Mouse (Mus musculus) forebrain, embryonic 12.5 days (tissue): ENCODE results near the gene Adk. TPM values are rescaled to one million over a fixed set of nuclear protein-coding genes. Genes with fewer than 3 reads are reported as not detected.

Source experiments
- ATAC-seq: fragments of 200-750 bp; cut with Nextera tagmentation; 2 replicates; pipeline ENCODE4 v1.8.0; 2017; ENCODE audit warnings: moderate TSS enrichment; ENCODE audit not compliant: low FRiP score
- H3K27ac ChIP-seq: fragments of 300-500 bp; sonication (generic); 2 replicates; pipeline ENCODE4 v1.5.1; 2016; ENCODE audit warnings: mild to moderate bottlenecking
- H3K27me3 ChIP-seq: fragments of 300-500 bp; sonication (generic); 2 replicates; pipeline ENCODE4 v1.6.1; 2016; ENCODE audit warnings: mild to moderate bottlenecking
- H3K36me3 ChIP-seq: fragments of 300-500 bp; sonication (generic); replicated peaks from 2 replicates; pipeline ENCODE4 v1.6.1; 2016; ENCODE audit warnings: mild to moderate bottlenecking
- H3K4me1 ChIP-seq: fragments of 300-500 bp; sonication (generic); 2 replicates; pipeline ENCODE4 v1.6.1; 2016
- H3K4me2 ChIP-seq: fragments of 300-500 bp; sonication (generic); 2 replicates; pipeline ENCODE4 v1.6.1; 2016; ENCODE audit warnings: mild to moderate bottlenecking, moderate library complexity
- H3K4me3 ChIP-seq: fragments of 300-500 bp; sonication (generic); replicated peaks from 2 replicates; pipeline ENCODE4 v1.5.1; 2016; ENCODE audit warnings: mild to moderate bottlenecking
- H3K9ac ChIP-seq: fragments of 300-500 bp; sonication (generic); 2 replicates; pipeline ENCODE4 v1.6.1; 2016; ENCODE audit warnings: mild to moderate bottlenecking
- H3K9me3 ChIP-seq: fragments of 300-500 bp; sonication (generic); 2 replicates; pipeline ENCODE4 v1.6.1; 2016
- WGBS: fragments of 180-500 bp; shearing (Covaris S2); methylation state at CpG from one replicate; pipeline ENCODE4 v1.1.7; 2016; 5-methylcytosine and 5-hydroxymethylcytosine counted together
- polyA plus RNA-seq: library from polyadenylated mRNA; unstranded; fragments of >200 nt; fragmentation: Nextera tagmentation; extraction: Ambion mirVana; gene quantifications from 2 replicates; pipeline ENCODE4 v1.2.1, GENCODE M21; 2016

The Adk gene
- polyA plus RNA-seq, 1 experiment from 2014 or later = 117 TPM

DNA sequence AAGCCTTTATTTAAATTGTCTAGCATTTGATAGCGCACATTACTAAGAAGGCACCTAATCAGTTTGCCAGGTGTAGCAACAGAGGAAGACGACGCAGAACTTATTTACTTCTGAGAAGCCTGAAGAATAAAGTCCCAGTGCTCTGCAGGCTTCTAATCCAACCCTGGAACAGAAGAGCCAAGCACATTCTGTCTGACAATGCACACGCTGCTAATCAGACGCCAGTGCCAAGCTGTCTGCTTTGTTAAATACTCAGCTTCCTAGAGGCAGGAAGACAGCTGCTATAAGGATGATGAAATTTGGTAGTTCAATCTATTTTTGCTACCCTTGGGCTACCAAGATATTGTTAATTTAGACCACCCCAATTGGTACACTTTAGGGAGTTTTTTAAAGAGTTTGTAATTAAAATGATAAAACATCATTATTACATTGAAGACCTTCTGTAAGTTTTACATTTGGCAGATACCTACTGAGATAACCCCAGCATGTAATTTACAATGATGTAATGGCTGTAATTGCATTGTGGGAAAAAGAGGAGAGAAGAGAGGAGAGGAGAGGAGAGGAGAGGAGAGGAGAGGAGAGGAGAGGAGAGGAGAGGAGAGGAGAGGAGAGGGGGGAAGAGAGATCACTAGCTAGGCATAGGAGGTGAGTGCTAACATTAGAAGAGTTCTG is 201.1 kb downstream of the Adk start:
- H3K4me3 ChIP-seq = no peak overlapping the region
- no peak overlapping the region for H3K9ac ChIP-seq
- ATAC-seq = peak; percentile 65
- WGBS = 9% methylated on average over 5 of the region's 5 CpGs
- no peaks in the 10 kb centered on the region for H3K36me3 ChIP-seq
- no peaks in the 10 kb centered on the region for H3K27me3 ChIP-seq
- no peaks in the 10 kb centered on the region for H3K9me3 ChIP-seq
- peak overlapping the region; percentile 90 for H3K27ac ChIP-seq
- peaks cover 34% of the 10 kb centered on the region for H3K4me1 ChIP-seq
- peak overlapping the region; percentile 21 for H3K4me2 ChIP-seq

DNA sequence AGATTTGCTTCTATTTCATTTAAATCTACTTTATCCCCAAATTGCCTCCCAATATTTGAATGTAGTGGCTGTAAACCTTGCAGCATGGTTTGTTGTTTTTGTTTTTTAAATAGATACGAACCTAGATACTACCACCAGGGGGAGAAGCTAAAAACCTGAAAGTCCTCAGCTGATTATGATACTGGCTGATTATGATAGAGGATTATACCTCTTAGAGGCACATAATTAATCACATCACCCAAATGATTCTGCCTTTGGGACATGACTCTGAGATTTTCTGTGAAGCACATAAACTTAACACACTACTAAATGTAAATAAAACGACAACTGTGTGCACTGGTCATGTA is 201.6 kb downstream of the Adk start:
- H3K9ac ChIP-seq = no peak overlapping the region
- peaks cover 34% of the 10 kb centered on the region for H3K4me1 ChIP-seq
- H3K27me3 ChIP-seq = no peaks in the 10 kb centered on the region
- H3K4me2 ChIP-seq = no peak overlapping the region; the same call in 1 of the 2 replicates
- H3K36me3 ChIP-seq = no peaks in the 10 kb centered on the region
- ATAC-seq = no peak
- 34% methylated on average over 2 of the region's 2 CpGs for WGBS
- peak overlapping the region; percentile 90 for H3K27ac ChIP-seq
- no peaks in the 10 kb centered on the region for H3K9me3 ChIP-seq
- H3K4me3 ChIP-seq = no peak overlapping the region

DNA sequence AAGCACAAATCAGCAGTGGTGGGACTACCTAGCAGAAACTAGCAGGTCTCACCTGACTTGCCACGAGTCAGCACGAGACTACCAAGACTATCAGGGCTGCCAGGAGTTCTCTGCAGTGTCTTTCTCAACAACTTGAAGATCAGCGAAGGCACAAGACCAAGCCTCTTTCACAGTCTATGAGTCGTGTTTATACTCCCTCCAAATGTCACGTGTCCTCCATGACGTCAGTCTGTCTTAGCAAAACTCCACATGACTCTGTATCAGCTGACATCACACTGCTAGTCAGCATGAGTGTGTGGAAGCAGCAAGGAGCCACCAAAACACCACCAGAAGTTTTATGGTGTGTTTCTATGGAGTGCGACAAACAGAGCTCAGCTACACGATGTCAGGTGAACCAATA is 215.9 kb downstream of the Adk start:
- Histone ChIP-seq H3K4me3 (no peak overlapping the region), H3K9ac (no peak overlapping the region), H3K4me1 (no peaks in the 10 kb centered on the region), H3K9me3 (no peaks in the 10 kb centered on the region), H3K27me3 (no peaks in the 10 kb centered on the region), H3K36me3 (no peaks in the 10 kb centered on the region), H3K4me2 (no peak overlapping the region), H3K27ac (no peak overlapping the region)
- no peak for ATAC-seq
- WGBS = 91% methylated on average over 8 of the region's 8 CpGs

DNA sequence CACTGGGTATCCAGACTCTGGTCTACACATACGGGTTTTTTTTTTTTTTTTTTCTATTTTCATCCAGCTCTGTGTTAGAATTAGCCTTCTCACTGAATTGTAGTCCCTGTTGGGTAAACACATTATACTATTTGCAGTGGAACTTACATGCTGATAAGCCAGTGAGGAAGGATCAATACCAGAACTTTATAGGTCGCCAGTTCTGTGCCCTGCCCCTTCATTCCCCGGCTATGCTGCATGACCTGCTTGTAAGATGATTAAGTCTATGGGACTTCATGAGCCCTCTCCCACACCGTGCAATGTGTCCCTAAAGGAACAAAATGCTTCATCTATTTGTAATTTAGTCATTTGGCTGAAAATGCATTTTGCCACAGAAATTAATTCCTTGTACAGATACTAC is 219.1 kb downstream of the Adk start:
- Histone ChIP-seq H3K9me3 (no peaks in the 10 kb centered on the region), H3K4me1 (0 out of 2 replicates have a peak, but pooled peaks cover 2% of the 10 kb centered on the region), H3K9ac (no peak overlapping the region), H3K27ac (no peak overlapping the region), H3K4me3 (no peak overlapping the region), H3K27me3 (no peaks in the 10 kb centered on the region), H3K36me3 (no peaks in the 10 kb centered on the region), H3K4me2 (no peak overlapping the region)
- no peak for ATAC-seq
- 70% methylated on average over 4 of the region's 4 CpGs for WGBS

DNA sequence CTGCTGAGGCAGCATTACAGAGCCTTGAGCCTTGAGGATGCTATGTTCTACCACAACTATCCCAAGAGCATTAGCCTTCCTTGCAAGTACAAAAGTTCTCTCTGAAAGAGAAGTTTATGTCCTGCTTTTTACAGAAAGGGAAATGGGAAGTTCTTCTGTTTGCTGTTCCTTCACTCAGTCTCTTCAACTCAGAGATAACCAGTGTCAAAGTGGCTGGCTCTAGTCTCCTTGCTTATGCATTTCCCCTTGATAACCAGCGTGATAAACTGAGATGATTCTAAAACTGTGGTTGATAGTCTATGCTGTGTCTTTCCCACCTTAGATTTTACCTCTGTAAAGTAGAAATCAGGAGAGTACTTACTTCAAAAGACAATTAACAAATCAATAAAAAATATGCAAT is 223.4 kb downstream of the Adk start:
- no peak overlapping the region for H3K27ac ChIP-seq
- H3K4me1 ChIP-seq = 0 out of 2 replicates have a peak, but pooled peaks cover 2% of the 10 kb centered on the region
- no peak overlapping the region for H3K4me3 ChIP-seq
- H3K9me3 ChIP-seq = no peaks in the 10 kb centered on the region
- no peak overlapping the region for H3K9ac ChIP-seq
- ATAC-seq = no peak
- 97% methylated on average over 1 of the region's 1 CpGs for WGBS
- no peaks in the 10 kb centered on the region for H3K36me3 ChIP-seq
- H3K27me3 ChIP-seq = no peaks in the 10 kb centered on the region
- H3K4me2 ChIP-seq = no peak overlapping the region

DNA sequence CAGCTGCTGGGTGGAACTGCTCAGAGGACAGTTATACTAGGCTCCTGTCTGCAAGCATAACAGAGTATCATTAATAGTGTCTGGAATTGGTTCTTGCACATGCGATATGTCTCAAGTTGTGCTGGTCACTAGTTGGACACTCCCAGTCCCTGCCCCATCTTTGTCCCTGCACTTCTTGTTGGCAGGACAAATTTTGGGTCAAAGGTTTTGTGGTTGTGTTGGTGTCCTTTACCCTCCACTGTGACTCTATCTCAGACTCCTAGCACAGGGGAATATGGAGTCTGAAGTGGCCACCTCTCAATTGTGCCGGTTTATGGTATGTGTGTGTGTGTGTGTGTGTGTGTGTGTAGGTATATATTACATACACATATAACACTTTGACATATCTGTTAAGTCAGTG is 225.9 kb downstream of the Adk start:
- ATAC-seq = no peak
- WGBS = 100% methylated on average over 2 of the region's 2 CpGs
- no peaks in the 10 kb centered on the region for H3K27me3 ChIP-seq
- H3K4me1 ChIP-seq = 0 out of 2 replicates have a peak, but pooled peaks cover 2% of the 10 kb centered on the region
- H3K36me3 ChIP-seq = no peaks in the 10 kb centered on the region
- no peak overlapping the region for H3K9ac ChIP-seq
- no peak overlapping the region for H3K4me3 ChIP-seq
- H3K27ac ChIP-seq = no peak overlapping the region
- H3K9me3 ChIP-seq = no peaks in the 10 kb centered on the region
- H3K4me2 ChIP-seq = no peak overlapping the region

DNA sequence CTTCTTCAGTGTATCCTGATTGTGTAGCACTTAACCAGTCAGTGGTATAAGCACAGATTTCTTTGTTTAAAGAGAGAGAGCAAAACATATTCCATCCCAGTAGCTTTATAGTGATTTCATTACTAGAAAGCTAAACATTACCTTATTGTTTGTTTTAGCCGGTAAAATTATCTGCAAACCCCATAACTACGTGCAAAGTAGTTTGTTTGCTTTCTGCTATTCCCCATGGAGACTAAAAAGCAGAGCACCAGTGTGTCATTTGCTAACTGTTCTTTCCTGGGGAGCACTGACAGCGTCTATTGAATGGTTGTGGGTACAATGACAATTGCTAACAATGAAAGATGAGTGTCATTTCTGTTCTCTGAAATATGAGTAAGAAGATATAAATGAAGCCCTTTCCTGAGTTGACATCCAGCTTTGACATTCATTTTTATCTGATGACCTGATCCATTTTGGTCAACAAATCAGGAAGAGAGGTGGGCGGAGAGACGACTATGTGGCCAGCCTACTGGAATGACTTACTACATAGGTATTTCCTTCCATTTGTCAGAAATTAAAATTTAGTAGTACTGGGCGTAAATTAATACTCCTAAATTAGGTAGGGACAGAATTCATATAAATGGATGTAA is 226.6 kb downstream of the Adk start:
- no peak for ATAC-seq
- 79% methylated on average over 6 of the region's 6 CpGs for WGBS
- Histone ChIP-seq H3K36me3 (no peaks in the 10 kb centered on the region), H3K27ac (no peak overlapping the region), H3K27me3 (no peaks in the 10 kb centered on the region), H3K4me1 (peaks cover 5% of the 10 kb centered on the region; the same call in 1 of the 2 replicates), H3K9ac (no peak overlapping the region), H3K9me3 (no peaks in the 10 kb centered on the region), H3K4me3 (no peak overlapping the region), H3K4me2 (no peak overlapping the region)

DNA sequence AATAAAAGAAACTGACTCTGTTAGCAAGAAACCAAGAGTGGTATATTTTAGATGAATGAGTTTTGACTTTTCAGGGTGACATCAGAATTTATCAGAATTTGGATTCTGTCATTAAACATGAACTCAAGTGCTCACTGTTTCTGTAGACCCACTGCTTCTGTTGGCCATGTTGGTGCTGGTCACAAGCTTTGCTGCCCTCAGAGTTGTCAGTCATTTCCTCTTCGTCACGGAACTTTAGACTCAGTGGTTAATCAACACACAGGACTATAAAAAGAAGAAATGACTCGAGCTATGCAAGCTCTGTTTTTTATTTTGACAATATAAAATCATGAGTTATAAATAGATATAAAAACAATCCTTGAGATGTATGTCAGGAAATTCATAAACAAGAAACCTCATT is 228.1 kb downstream of the Adk start:
- 76% methylated on average over 3 of the region's 3 CpGs for WGBS
- Histone ChIP-seq H3K27me3 (no peaks in the 10 kb centered on the region), H3K4me3 (no peak overlapping the region), H3K4me1 (peaks cover 13% of the 10 kb centered on the region; the same call in 1 of the 2 replicates), H3K36me3 (no peaks in the 10 kb centered on the region), H3K9ac (no peak overlapping the region), H3K27ac (no peak overlapping the region), H3K9me3 (no peaks in the 10 kb centered on the region), H3K4me2 (no peak overlapping the region)
- ATAC-seq = no peak

DNA sequence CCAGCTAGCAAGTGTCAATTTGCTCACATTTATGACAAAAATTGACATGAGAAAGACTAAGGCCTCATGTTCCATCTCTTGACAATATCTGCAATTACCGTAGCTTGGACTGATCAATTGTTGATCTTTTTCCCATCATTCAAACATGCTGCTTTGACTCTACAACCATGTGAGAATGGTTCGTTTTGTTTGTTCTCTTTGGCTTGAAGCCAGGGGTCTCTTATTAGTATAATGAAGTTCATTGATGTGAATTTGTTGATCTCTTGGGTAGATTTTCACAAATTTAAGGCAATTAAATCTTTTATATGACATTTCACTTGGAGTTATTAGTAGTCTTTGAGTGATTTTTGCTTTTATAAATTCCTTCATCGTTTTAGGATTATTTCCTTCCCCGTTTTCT is 229.1 kb downstream of the Adk start:
- Histone ChIP-seq H3K4me2 (no peak overlapping the region), H3K9ac (no peak overlapping the region), H3K9me3 (no peaks in the 10 kb centered on the region), H3K27ac (no peak overlapping the region), H3K27me3 (no peaks in the 10 kb centered on the region), H3K36me3 (no peaks in the 10 kb centered on the region), H3K4me1 (peaks cover 18% of the 10 kb centered on the region; the same call in 1 of the 2 replicates), H3K4me3 (no peak overlapping the region)
- 42% methylated on average over 4 of the region's 4 CpGs for WGBS
- ATAC-seq = no peak

DNA sequence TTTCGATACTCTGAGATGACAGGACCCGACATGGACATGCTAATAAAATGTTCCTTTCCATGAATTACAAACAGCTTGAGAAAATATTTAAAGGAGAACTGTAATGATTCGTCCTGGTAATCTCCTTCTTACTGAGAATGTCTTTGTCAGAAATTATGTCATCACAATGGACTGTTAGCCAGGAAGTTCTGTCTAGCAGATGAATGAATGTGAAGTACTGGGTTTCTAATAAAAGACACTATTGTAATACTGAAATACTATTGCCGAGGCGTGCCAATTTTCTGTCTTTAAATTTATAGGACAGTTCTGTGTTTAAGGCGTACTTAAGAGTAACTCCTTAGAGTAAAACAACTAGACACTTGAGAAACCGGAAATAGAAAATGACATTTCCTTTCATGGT is 231.7 kb downstream of the Adk start:
- no peaks in the 10 kb centered on the region for H3K27me3 ChIP-seq
- H3K27ac ChIP-seq = peak overlapping the region; percentile 38; the same call in 1 of the 2 replicates
- H3K4me1 ChIP-seq = peaks cover 18% of the 10 kb centered on the region; the same call in 1 of the 2 replicates
- no peak overlapping the region for H3K9ac ChIP-seq
- ATAC-seq = no peak
- no peaks in the 10 kb centered on the region for H3K9me3 ChIP-seq
- no peak overlapping the region for H3K4me3 ChIP-seq
- no peak overlapping the region for H3K4me2 ChIP-seq
- WGBS = 35% methylated on average over 7 of the region's 7 CpGs
- H3K36me3 ChIP-seq = no peaks in the 10 kb centered on the region

DNA sequence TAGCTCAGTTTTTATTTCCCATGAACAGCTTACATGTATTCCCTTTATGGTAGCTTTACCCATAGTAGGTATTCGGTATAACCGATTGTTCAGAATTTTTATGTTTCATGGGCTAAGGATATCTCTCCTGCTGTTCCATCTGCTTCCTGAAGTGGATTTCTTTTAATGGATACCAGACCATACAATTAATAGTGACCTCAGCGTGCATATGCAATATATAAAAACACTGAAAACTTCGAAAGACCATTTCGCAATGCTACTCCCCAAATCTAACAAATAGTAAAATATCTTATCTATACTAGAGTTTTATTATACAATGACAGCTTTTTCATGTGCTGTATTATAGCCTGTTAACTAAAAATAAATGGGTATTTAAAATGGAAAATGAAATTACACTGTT is 232.5 kb downstream of the Adk start:
- Histone ChIP-seq H3K9me3 (no peaks in the 10 kb centered on the region), H3K4me3 (no peak overlapping the region), H3K27me3 (no peaks in the 10 kb centered on the region), H3K4me2 (no peak overlapping the region), H3K9ac (no peak overlapping the region), H3K36me3 (no peaks in the 10 kb centered on the region), H3K27ac (peak overlapping the region; percentile 38; the same call in 1 of the 2 replicates), H3K4me1 (peaks cover 18% of the 10 kb centered on the region; the same call in 1 of the 2 replicates)
- no peak for ATAC-seq
- WGBS = 82% methylated on average over 5 of the region's 5 CpGs

DNA sequence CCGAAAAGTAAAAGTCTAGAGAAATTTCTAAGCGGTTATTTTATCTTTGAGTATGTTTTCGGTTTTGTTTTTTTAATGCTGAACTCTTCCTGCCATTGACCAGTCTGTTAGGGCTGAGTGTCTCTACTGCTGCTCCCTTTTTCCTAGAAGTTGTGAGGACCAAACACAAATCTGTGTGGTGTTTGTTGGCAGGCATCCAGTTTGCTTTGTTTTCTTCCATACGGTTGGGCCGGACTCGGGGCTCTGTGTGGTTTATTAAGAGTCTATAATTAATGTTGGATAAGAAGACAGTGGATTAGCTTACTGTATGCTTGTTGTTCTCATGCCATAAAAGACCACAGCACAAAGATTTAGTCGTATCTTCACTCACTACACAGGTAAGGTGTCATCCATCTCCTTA is 233.9 kb downstream of the Adk start:
- Histone ChIP-seq H3K4me2 (no peak overlapping the region), H3K27me3 (no peaks in the 10 kb centered on the region), H3K36me3 (no peaks in the 10 kb centered on the region), H3K9me3 (no peaks in the 10 kb centered on the region), H3K9ac (no peak overlapping the region), H3K4me1 (peaks cover 18% of the 10 kb centered on the region; the same call in 1 of the 2 replicates), H3K4me3 (no peak overlapping the region), H3K27ac (peak overlapping the region; percentile 79)
- WGBS = 58% methylated on average over 7 of the region's 7 CpGs
- peak; percentile 41; the same call in 1 of the 2 replicates for ATAC-seq
